Mouse (Mus musculus): ENCODE measurements around the gene Sowahb.

DNA sequence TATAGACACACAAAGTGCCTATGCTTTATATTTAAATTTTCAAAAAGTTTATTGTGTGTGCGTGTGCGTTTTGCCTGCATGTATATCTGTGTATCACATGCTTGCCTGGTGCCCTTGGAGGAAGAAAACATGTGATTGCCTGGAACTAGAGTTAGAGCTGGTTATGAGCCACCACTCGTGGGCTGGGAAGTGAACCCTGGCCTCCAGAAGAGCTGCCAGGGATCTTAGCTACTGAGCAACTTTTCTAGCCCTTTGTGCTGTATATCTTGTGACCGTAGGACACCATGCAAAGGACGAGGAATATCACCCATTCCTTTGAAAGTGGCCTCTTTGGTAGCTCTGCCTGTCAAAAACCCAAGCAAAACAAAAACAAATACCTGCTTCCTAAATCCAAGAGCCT is 14.4 kb downstream of the Sowahb start:
- TF ChIP-seq TAL1 (IDR thresholded peaks at IDR 0.05; ENCODE audit: low read length) (no peak), GATA1 (IDR thresholded peaks at IDR 0.05; ENCODE audit: low read length) (no peak)

Data from erythroblast, embryonic 14.5 days (primary cell).